Mouse (Mus musculus) NIH3T3 (cell line): ENCODE measurements around the gene Pole.

ENCODE experiments used
- DNase-seq: peaks from one replicate; pipeline ENCODE4 v3.0.0-alpha.2; 2012; ENCODE audit warnings: low read depth

Pole gene

DNA sequence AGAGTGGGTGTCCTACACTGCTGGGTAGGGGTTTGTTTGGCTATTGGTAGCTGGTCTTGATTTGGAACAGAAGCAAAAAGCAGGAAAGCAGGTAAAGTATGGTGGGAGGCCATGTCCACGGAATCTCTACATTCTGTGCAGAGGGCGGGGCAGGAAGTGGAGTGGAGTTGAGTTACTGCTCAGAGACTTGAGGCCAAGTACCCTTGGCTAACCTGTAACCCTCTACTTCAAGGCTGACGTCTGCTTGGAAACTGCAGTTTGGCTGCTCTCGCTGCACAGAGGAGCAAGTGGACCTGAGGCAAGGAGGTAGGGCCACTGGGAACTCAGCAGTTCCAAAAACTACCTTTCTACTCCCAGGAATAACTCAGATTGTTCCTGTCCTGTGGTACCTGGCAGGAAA is 58.4 kb downstream of the Pole start, which contains the start of gene Lrcol1:
TSS of gene Lrcol1 (plus strand) at position 207 of the 400 bp plus-strand sequence.
- DNase-seq = no peak

DNA sequence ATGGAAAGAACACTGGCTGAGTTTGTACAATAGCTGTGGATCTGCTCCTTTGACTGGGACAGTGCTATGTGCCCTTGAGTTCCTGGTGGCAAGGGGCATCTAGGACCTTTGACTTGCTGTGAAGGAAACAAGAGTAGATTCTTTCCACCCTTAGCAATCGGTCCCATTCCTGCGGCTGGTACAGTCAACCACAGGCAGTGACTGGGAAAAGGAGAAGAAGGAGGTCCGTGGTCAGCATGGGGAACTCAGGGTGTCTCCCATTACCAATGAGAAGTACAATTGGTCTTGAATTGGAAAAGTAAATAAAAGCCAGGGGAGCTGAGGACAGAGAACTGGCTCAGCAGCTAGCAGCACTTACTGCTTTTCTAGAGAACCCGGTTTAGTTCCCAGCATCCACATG is 59.4 kb downstream of the Pole start:
- DNase-seq = no peak

DNA sequence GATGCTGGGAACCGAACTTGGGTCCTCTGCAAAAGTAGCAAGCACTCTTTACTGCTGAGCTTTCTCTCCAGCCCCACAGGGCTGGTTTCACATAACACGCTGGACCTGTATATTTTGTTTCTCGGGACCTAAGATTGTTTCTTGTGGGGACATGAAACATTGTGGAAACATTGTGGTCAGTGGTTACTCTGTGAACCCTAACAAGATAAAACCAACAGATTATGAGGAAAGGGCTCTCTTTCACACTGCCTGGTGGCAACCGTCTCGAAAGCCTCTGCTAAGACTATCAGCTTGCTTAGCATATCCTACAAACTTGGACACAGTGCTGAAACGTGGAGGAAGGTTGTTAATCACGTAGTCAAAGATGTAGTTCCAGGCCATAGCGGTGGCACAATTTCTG is 60.9 kb downstream of the Pole start:
- DNase-seq = no peak

DNA sequence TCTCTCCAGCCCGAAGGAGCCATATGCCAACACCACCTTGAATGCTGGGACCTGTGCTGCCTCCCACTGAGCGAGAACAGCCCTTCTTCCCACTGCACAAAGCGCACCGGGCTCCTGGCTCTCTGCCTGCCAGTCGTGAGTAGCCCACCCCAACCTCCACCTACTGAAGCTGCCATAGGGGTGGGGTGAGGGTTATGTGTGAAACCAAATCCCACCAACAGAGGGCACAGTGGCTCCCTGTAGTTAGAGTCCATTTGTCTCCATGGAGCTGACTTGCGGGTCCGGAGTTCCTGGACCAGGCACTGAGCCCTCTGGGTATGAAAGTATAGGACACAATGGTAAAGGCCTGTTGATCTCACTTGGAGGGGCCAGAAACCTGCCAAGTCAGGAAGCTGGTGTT is 68.6 kb downstream of the Pole start:
- peak; percentile 63 for DNase-seq

DNA sequence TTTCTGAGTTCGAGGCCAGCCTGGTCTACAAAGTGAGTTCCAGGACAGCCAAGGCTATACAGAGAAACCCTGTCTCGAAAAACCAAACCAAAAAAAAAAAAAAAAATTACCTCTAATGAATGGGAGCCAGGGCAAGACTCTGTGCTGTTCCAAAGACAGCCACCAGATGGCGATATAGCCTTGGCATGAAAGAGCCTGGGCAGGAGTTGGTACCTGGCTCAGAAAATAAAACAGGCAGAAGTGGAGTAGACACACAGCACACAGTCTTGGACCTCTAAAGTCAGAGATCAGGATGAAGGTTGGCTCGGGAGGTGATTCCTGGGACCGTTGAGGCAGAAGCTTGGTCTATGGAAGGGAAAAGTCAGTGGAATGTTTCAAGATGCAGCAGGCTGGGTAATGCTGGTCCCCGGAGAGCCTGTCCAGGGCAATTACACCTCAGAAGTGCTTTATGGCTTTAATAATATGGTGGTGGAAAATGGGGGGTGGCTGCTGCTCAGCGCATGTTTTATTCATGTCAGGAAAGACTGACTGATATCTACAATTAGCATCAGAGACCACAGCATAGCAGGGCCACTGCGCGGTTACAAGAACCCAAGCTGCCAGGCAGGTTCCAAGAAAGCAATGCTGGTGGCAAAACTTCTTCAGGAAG is 71.5 kb downstream of the Pole start:
- peak; percentile 93 for DNase-seq

- no peak for DNase-seq
Observed at GRCm38 (mm10) chr5:110361465-110361864, 75.4 kb downstream of the Pole start.

DNA sequence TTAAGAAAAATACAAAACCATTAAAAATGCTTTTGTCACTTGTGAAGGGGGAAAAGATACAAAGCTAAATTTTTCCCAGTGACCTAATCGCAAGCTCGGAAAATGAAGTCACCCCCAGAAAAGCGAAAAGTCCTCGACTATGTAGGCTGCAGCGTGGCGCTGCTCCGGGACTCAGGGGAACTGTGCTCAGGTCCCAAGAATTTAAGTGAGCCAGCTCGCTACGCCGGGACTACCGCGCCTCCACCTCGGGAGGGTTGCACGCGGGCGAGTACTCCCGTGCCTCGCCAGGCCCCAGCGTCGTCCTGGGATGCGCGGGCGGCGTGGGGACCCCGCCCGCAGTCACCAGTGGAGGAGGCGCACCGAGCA is 76.7 kb downstream of the Pole start:
- DNase-seq = no peak

DNA sequence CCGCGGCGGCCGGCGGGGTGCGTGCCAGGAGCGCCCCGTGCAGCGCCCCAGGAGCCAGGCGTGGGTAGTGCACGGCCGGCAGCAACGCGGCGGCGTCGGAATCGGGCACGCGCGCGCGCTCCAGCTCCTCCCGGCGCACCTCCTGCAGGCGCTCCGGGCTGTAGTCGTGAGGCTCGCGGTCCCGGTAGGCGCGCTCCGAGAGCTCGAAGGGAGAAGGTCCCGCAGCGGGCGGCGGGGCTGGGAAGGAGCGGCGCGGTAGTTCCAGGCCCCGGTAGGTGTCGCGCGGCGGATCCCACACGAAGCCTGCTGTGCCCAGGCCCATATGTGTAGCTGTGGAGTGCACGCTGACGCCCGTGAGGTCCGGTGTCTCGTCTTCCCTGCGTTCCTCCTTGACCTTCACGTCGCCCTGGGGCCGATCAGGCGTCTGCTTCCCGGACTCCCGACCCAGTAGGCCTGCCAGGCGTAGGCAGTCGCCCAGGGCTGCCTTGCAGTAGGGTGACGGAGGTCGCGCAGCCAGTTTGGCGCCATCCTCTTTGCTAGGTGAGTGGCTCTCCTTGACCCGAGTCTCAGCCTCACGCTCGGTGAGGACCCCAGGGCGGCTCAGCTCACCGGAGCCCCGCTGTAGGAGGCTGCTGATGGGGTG is 77.2 kb downstream of the Pole start:
- DNase-seq = peak; percentile 48

- no peak for DNase-seq
Observed at GRCm38 (mm10) chr5:110363822-110364545, 77.9 kb downstream of the Pole start.

DNA sequence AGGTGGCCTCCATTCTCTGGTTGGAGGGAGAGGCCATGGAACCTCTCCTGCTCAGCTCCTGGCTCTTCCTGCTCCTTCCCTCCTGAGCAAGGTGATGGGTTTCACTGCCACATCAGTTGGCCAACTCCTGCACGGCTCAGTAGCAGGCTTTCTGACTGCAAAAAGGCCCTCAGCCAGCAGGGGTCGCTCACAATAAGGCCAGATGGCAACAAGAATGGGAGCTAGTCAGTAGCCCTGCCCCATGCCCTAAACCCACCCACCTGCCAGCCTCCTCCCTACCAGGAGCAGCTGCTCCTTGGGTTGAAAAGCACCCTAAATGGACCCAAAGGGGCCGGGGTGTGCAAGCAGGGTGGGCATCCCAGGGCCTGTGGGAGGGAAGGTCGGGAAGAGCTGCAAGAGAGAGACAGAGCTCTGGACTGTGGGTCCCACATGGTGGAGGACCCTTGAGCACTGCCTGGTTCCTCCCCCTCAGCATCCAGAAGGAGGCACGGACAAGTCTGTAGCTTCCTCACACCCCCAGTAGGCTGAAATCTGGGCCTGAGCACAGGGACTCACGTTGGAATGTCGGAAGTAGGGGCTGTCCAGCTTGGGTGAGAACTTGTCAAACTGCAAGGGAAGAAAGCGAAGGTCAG is 90.8 kb downstream of the Pole start:
- peak; percentile 21 for DNase-seq

- DNase-seq = no peak
Observed at GRCm38 (mm10) chr5:110378181-110378583, 92.1 kb downstream of the Pole start.

DNA sequence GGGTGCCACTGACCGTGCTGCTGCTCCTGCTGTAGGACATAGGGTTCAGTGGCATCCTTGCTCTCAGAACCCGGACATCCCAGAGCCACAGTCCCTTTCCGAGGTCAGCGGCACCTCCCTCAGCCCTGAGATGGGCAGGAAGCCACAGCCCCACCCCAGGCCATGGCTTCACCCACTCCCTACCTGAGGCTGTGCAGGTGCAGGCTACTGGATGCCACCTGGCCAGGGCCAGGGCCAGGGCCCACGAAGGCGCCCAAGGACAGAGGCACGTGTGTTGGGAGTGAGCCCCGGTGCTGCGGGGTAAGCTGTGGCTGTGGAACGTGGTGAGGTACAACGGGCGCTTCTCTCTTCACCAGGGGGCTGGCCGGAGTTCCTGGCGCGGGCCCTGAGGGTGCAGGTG is 93.0 kb downstream of the Pole start:
- no peak for DNase-seq

DNA sequence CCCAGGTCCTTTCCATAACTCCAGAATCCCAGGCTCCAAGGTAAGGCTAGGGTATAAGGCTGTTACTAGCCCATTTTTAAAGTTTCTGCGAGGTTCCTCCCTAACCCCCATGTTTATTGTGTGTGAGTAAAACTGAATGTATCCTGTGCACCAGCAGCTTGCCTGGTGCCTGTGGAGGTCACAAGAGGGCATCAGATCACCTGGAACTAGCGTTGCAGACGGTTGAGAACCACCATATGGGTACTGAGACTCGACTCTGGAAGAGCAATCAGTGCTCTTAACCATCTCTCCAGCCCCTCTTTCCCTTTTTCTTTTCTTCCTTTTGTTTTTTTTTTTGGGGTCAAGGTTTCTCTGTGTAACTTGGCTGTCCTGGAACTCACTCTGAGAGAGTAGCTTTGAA is 93.7 kb downstream of the Pole start:
- DNase-seq = no peak

- no peak for DNase-seq
Observed at GRCm38 (mm10) chr5:110384491-110384890, 98.4 kb downstream of the Pole start.

- no peak for DNase-seq
Observed at GRCm38 (mm10) chr5:110385263-110385662, 99.2 kb downstream of the Pole start.

DNA sequence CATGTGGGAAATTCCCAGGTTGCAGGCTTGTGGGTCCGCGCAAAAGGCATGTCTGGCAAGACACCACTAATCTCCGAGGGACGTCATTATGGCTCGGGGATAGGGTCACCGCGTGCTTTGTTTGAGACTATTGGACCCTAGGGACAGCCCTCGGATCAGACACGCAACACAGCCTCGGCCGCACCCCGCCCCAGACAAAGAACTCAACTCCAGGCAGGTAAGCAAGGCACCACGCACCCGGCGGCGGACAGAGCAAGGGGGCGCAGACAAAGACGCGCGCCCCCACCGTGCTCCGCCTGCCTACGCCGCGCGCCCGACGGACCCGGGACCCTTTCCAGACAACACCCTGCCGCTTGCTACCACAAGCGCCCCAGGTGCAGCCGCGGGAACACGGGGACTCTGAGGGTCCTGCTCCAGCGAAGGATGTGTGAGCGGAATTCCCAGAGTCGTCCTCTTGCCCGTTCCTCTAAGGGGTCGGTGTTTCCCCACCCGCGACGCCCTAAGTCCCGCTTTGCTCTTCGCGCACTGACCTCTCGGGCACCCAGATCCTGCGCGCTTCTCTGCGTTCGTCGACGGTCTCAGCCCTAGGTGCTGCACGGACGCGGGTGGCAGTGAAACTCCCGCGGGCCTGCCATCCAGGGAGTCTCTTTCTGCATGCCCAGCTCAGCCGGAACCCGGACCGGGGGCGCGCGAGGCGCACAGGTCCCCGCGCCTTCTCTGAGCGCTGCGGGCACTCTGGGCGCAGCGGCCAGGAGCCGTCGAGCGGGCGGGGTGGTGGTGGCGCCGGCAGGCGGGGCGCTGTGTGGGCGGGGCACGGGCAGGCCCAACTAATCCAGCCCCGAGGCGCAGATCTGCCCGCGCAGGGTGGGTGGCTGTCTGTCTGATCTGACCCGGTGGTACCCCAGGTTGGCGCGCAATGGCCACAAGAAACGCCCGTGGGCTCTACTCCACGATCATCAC is 100.5 kb downstream of the Pole start:
- DNase-seq = no peak
